Mouse (Mus musculus): Measurements from ENCODE around the gene Slc5a5. TPM values are rescaled to one million over a fixed set of nuclear protein-coding genes. Genes with fewer than 3 reads are reported as not detected.
"Not testable (repeated sequence)": the region's sequence is repeated elsewhere in the genome, so short reads cannot be mapped to it uniquely, and the experiment has no call there.

Slc5a5 gene
- total RNA-seq, 2 experiments from 2014 or later, result 0.07 TPM; not detected in 1

DNA sequence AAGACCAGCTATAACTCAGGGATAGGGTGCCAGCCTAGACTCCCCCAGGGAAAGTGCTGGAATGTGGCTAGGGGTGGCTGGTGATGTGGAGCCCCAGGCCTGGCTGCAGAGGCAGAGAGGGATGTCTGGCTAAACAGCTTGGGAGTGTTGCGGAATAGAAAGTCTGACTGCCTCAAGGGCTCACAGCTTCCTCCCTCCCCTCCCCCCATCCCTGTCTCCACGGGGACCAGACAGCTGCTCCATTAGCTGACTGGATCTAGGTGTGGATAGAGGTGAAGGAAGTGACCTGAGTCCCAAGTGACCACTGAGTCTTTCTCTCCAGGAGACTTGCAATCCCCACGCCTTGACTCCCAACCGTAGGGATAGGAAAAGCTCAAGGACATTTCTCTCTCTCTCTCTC is 10.6 kb upstream of the Slc5a5 start:
- DNase-seq (ENCODE audit: low spot score), result no peak

DNA sequence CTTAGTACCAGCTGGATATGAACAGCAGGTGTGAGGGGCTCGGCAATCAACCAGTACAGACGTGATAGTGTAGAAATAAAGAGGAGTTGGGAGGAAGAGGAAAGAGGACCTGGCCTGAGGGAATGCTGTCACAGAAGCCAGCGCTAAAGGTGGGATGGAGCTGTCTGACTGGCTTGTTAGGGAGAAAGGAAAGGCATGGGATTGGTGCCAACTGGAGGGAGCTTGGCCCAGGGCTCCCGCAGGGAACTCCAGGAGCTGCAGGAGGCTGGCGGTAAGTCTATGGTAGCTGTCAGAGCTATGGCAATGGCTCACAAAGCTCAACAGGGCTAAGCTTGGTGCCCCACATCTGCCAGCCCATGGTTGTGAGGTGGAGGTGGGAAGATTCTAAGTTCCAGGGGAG is 9.7 kb upstream of the Slc5a5 start:
- DNase-seq (ENCODE audit: low spot score), result no peak

DNA sequence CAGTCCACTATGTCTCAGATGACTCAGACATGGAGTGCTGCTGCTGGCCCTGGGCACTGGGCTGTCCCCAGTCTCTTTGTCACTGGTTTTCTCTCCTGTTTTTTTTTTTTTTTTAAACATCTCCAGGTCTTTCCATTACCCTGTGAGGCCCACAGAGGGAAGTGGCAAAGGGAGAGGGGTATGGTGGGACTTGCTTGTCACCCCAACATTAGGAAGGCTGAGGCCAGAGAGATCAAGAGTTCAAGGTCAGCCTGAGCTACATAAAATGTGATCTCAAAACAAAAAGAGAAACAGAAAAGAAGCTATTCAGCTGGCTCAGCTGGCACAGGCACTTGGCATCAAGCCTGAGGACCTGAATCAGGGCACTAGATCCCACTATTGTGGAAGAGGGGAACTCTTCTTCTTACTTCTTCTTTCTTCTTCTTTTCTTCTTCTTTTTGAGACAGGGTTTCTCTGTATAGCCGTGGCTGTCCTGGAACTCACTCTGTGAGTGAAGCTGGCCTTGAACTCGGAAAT is 8.4 kb upstream of the Slc5a5 start:
- no peak for DNase-seq (ENCODE audit: low spot score)

- no peak for DNase-seq (ENCODE audit: low spot score)
Measured at GRCm38 (mm10) chr8:70899226-70899625, 6.7 kb upstream of the Slc5a5 start.

GRCm38 (mm10) chr8:70898661-70899198 is 6.2 kb upstream of the Slc5a5 start:
- DNase-seq (ENCODE audit: low spot score), result no peak

- DNase-seq (ENCODE audit: low spot score), result peak; percentile 88
Measured at GRCm38 (mm10) chr8:70897681-70898413, 5.3 kb upstream of the Slc5a5 start.

GRCm38 (mm10) chr8:70897021-70897680 is 4.6 kb upstream of the Slc5a5 start, which contains the start of gene Rpl18a:
Rpl18a (minus strand) TSS chr8:70897412.
- DNase-seq (ENCODE audit: low spot score), result peak; percentile 97

- no peak for DNase-seq (ENCODE audit: low spot score)
Measured at GRCm38 (mm10) chr8:70896316-70897020, 3.9 kb upstream of the Slc5a5 start.

DNA sequence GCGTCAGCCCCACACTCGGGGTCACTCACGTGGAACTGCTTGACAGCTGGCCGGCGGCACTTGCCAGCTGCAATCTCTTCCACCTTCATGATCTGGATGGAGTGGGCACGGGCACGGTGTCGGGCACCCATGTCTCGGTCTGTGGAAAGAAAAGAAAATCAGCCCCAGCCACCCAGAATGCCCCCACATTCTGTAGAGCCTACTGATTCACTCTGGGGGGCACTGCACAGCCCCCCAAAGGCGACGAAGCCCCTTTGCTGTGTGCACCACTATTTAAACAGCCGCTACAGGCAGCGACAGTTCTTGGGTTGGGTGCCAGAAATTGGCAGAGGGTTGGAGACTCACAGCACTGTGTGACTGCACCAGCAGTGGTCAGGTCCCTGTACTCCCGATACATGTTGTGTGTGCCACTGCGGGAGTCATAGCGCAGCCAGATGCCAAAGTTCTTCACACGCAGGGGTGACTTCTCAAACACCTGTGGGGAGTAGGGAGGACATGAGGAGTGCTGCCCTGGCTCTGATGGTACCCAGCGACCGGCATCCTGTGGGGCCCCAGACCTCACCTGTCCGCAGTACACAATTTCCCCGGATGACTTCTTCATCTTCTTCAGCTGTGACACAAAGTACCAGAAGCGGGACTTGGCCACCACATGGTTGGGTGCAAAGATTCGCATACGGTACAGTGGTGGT is 3.2 kb upstream of the Slc5a5 start:
- DNase-seq (ENCODE audit: low spot score), result not testable (repeated sequence)

DNA sequence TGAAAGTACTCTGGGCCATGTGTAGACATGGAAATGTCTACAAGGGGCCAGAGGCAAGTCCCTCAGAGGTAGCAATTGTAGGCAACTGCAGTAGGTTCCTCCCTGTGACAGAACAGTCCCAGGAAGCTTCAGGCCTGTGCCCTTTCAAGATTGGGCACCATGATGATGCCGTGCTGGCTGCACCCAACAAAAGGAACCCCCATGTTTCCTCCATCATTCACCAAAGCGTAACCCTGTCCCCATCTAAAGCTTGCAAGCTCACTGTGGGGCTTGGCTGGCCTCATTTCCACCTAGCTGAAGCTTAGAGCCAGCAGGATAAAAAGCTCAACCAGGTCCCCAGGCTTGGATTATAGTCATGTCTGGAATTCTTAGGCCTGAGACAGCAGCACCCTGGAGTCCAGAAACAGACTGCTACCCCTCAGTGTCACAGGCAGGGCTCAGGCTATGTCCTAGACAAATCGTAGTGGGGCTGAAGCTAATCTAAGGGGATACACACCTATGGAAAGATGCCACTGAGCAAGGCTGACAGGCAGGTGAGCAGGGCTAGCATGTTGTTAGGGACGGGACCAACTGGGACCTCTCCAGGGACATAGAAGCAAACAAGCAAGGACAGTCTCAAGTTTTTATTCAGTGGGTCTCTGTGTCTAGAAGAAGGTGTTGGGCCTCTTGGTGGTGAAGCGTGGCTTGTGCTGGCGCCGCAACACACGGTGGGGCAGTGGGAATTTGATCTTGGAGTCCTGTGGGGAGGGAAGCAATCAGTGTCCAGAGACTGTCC is 2.4 kb upstream of the Slc5a5 start:
- DNase-seq (ENCODE audit: low spot score), result no peak

DNA sequence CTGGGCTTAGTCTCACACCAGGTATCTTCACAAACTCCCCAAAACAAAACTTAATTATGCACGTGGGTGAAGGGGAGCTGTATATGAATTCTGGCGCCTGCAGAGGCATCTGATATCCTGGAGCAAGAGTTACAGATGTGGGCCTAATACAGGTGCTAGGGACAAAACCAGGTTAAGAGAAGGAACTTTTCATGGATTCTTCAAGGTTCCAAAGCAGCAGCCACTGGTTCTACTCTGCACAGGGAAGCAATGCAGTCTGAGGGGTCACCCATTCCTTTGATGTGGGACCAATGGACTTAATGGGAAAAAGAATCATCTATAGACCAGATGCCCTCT is 1.8 kb upstream of the Slc5a5 start:
- no peak for DNase-seq (ENCODE audit: low spot score)

DNA sequence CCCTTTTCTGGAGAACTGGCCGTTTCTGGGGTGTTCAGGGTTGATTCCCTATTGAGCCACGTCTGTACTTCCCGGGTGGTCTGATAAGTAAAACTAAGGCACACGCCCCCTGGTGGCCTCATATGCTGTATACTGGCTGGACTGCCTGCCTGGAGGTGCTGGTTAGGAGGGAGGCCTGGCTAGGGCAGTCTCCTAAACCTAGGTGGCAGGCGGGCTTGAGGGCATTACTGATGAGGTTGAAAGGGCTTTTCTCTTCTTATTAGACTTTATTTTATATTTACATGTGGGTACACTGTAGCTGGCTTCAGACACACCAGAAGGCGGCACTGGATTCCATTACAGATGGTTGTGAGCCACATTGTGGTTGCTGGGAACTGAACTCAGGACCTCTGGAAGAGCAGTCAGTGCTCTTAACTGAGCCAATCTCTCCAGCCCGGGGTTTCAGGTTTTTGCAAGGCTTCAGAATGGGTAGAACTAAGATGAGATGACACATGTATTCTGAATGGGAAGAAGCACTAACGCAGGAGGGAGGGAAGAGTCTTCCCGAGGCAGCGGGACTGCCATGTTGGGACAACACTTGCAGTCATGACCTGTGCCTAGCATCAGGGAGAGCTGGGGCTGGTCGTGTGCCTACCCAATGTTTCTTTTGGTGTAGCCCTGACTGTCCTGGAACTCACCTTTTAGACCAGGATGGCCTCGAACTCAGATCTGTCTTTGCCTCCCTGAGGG is 1.3 kb upstream of the Slc5a5 start:
- DNase-seq (ENCODE audit: low spot score), result peak; percentile 63

GRCm38 (mm10) chr8:70892896-70893655 is 519 bp upstream of the Slc5a5 start:
- DNase-seq (ENCODE audit: low spot score), result no peak

DNA sequence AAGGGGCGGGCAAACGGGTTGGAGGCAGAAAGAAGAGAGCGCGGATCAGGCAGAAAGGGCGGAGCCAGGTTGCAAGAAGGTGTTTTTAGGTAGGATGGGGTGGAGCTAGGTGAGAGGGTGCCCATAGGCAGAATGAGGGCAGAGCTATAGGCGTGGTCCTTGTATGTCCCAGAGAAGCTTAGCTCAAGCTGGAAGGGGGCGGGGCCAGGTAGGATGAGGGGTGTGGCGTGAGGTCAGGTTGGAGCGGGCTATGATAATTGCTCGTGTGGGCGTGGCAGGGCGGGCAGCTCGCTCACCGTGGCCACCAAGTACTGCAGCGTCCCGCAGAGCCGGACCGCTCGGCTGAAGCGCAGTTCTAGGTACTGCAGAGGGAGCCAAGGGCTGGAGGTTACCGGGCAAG is 1.2 kb downstream of the Slc5a5 start:
- no peak for DNase-seq (ENCODE audit: low spot score)

DNA sequence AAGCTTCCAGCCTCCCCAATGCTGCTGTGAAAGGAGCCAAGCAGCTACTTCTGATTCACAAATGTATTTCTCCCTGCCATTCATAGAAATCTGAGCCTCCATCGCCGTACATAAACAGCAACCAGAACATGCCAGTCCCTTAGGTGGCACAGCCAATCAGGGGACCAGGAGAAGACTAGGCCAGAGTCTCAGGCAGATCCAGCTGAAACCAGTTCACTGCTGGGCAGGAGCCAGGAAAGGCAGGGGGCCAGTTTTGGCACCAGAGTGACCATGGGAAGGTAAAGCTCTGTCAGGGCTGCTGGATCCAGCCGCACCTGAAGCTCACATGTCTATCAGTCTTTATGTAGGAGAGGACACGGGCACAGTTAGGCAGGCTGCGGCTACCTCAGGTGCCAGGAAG is 1.9 kb downstream of the Slc5a5 start:
- DNase-seq (ENCODE audit: low spot score), result no peak

DNA sequence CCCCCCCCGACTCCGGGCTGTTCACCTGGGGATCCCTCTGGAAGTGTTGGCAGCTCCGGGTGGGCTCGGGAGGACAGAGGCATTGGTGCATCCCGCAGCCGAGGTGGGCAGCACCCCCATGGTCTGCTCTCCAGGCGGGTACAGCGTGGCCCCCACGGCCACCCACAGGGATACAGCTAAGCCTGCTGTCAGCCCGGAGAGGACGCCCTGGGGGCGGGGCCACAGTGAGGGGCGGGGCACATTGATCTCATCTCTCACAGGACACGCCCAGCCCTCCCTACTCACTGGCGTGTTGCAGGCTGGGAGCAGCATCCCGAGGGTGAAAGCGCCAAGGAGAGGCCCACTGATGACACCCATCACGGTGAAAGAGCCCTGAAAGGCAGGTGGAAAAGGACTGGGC is 4.9 kb downstream of the Slc5a5 start:
- DNase-seq (ENCODE audit: low spot score), result no peak

DNA sequence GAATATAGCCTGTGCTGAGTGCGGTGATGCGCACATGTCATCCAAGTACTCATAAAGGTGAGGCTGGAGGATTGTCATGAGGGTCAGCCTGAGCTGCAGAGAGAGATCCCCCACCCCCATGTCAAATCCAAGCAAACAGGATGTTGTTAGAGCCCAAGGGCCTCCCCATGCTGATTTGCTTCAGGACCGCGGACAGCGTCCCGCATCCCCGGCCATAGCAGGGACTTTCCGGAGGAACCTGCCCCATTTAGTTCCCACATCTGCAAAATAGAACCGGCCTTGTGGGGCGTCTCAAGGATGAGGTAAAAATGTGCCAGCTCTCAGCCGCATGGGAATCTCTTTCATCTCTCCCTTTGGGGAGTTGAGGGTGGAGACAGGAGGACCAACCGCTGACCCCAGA is 6.9 kb downstream of the Slc5a5 start:
- DNase-seq (ENCODE audit: low spot score), result no peak

DNA sequence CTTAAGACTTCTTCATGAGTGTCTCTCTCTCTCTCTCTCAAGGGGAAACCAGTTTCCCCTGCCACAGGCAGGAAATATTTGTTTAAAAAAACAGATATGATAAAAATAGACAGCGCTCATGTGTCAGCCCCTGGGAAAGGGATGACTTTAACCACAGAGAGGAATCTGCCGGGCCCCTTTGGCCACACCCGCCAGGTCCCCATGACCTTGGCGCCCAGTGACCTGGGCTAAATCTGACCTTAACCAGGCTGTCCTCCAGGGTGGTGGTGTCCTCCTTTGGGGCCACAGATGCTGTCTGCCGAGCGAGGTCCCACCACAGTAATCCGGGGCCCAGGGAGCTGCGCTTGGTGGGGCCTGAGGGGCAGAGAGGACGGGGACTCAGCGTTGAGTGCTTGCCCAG is 7.9 kb downstream of the Slc5a5 start:
- no peak for DNase-seq (ENCODE audit: low spot score)

DNA sequence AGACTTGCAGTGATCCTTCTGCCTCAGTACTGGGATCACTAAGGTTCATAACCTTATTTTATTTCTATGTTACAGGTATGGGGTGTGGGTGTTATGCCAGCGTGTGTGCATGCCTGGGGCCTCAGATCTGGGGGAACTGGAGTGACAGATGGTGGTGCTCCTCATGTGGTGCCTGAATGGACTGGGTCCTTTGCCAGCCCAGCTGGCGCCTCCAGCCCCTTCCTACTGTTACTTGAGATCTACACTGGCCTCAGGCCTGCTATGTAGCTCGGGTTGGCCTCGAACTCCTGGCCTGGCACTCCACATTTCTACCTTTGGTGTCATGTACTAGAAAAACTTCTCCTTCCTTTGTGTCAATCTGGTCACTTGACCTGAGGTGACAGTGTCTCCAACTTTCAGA is 8.4 kb downstream of the Slc5a5 start:
- no peak for DNase-seq (ENCODE audit: low spot score)
